Mouse (Mus musculus): Measurements from ENCODE around the gene Tbca.

The Tbca gene

GRCm38 (mm10) chr13:94827847-94828246 is 39.1 kb downstream of the Tbca start:
- CTCF ChIA-PET, result interaction anchor here in 1 of 4 experiments (0.6 kb wide), 1 partner anchor 461 kb away, joined by 3 read pairs; no protein-coding TSS in a partner anchor

GRCm38 (mm10) chr13:94838047-94838720 is 49.5 kb downstream of the Tbca start:
- CTCF ChIA-PET, result interaction anchor here in 2 of 4 experiments (0.9 to 1.2 kb wide), 2 partner anchors 13 to 278 kb away, joined by 3 to 4 read pairs; no protein-coding TSS in a partner anchor
- POLR2A ChIA-PET, result interaction anchor here in 2 of 4 experiments (0.6 to 2.3 kb wide), 9 partner anchors 8 to 279 kb away, joined by 3 to 11 read pairs (median 4); no protein-coding TSS in a partner anchor

More at GRCm38 (mm10) chr13:94827847-94828246, 39.1 kb downstream of the Tbca start:
- POLR2A ChIA-PET, result interaction anchor here in 1 of 4 experiments (0.6 to 2.2 kb wide), 4 partner anchors 10 to 339 kb away, joined by 3 to 8 read pairs (median 4); no protein-coding TSS in a partner anchor

- POLR2A ChIA-PET, result interaction anchor here in 2 of 4 experiments (0.7 to 2.3 kb wide), 8 partner anchors 8 to 43 kb away, joined by 3 to 11 read pairs (median 4); no protein-coding TSS in a partner anchor
- CTCF ChIA-PET, result interaction anchor here in 1 of 4 experiments (0.9 kb wide), 1 partner anchor 279 kb away, joined by 3 read pairs; no protein-coding TSS in a partner anchor
Observed at GRCm38 (mm10) chr13:94838756-94839337, 50.1 kb downstream of the Tbca start.

- ChIA-PET POLR2A (interaction anchor here in 3 of 4 experiments (0.6 to 4.0 kb wide), 8 partner anchors 12 to 27 kb away, joined by 3 to 15 read pairs (median 3); no protein-coding TSS in a partner anchor), CTCF (interaction anchor here in 2 of 4 experiments (1.0 to 1.5 kb wide), 2 partner anchors 15 to 27 kb away, joined by 3 to 4 read pairs; no protein-coding TSS in a partner anchor)
Observed at GRCm38 (mm10) chr13:94843236-94843635, 54.5 kb downstream of the Tbca start.

GRCm38 (mm10) chr13:94847870-94848269 is 59.2 kb downstream of the Tbca start:
- ChIA-PET POLR2A (interaction anchor here in 3 of 4 experiments (0.5 to 3.7 kb wide), 15 partner anchors 10 to 404 kb away, joined by 3 to 35 read pairs (median 4); partner anchors contain the start of gene Otp (in 1 of the 3)), CTCF (interaction anchor here in 3 of 4 experiments (1.2 to 1.5 kb wide), 4 partner anchors 20 to 108 kb away, joined by 3 to 7 read pairs (median 4); no protein-coding TSS in a partner anchor)

GRCm38 (mm10) chr13:94849351-94849750 is 60.6 kb downstream of the Tbca start:
- ChIA-PET CTCF (interaction anchor here in 1 of 4 experiments (1.4 kb wide), 1 partner anchor 19 kb away, joined by 3 read pairs; no protein-coding TSS in a partner anchor), POLR2A (interaction anchor here in 2 of 4 experiments (0.6 to 3.7 kb wide), 7 partner anchors 9 to 477 kb away, joined by 3 to 35 read pairs (median 4); no protein-coding TSS in a partner anchor)

GRCm38 (mm10) chr13:94858016-94858575 is 69.4 kb downstream of the Tbca start:
- CTCF ChIA-PET, result interaction anchor here in 3 of 4 experiments (0.7 to 2.3 kb wide), 6 partner anchors 9 to 81 kb away, joined by 3 to 7 read pairs (median 4); no protein-coding TSS in a partner anchor

GRCm38 (mm10) chr13:94859256-94859655 is 70.5 kb downstream of the Tbca start:
- CTCF ChIA-PET, result interaction anchor here in 1 of 4 experiments (2.3 kb wide), 1 partner anchor 9 kb away, joined by 7 read pairs; no protein-coding TSS in a partner anchor
- POLR2A ChIA-PET, result interaction anchor here in 3 of 4 experiments (0.9 to 5.1 kb wide), 7 partner anchors 9 to 16 kb away, joined by 3 to 35 read pairs (median 5); no protein-coding TSS in a partner anchor

More at GRCm38 (mm10) chr13:94858016-94858575, 69.4 kb downstream of the Tbca start:
- POLR2A ChIA-PET, result interaction anchor here (0.5 to 5.1 kb wide), 16 partner anchors 9 to 1928 kb away, joined by 3 to 35 read pairs (median 5); no protein-coding TSS in a partner anchor

- CTCF ChIA-PET, result no interaction called here
- POLR2A ChIA-PET, result interaction anchor here in 1 of 4 experiments (0.5 to 1.2 kb wide), 2 partner anchors 13 to 19 kb away, joined by 3 to 4 read pairs; partner anchors contain the start of gene Otp
Observed at GRCm38 (mm10) chr13:94862491-94863230, 74.0 kb downstream of the Tbca start.

GRCm38 (mm10) chr13:94866906-94867305 is 78.2 kb downstream of the Tbca start:
- CTCF ChIA-PET, result interaction anchor here in 1 of 4 experiments (1.0 kb wide), 1 partner anchor 109 kb away, joined by 3 read pairs; the partner anchor contains the start of gene Wdr41
- POLR2A ChIA-PET, result interaction anchor here in 3 of 4 experiments (0.6 to 3.1 kb wide), 8 partner anchors 9 to 391 kb away, joined by 3 to 18 read pairs (median 4); no protein-coding TSS in a partner anchor

- POLR2A ChIA-PET, result interaction anchor here in 3 of 4 experiments (0.8 to 3.1 kb wide), 12 partner anchors 9 to 78 kb away, joined by 3 to 18 read pairs (median 4); no protein-coding TSS in a partner anchor
- CTCF ChIA-PET, result interaction anchor here (0.8 to 1.6 kb wide), 14 partner anchors 9 to 307 kb away, joined by 3 to 7 read pairs (median 4); partner anchors contain the start of gene Wdr41 (in 1 of the 4)
Observed at GRCm38 (mm10) chr13:94867772-94868171, 79.1 kb downstream of the Tbca start.

- ChIA-PET POLR2A (interaction anchor here in 3 of 4 experiments (0.8 to 3.1 kb wide), 13 partner anchors 9 to 79 kb away, joined by 3 to 18 read pairs (median 4); no protein-coding TSS in a partner anchor), CTCF (interaction anchor here (0.5 to 1.6 kb wide), 22 partner anchors 9 to 1511 kb away, joined by 3 to 7 read pairs (median 3); partner anchors contain the start of gene Wdr41 (in 1 of the 4))
Observed at GRCm38 (mm10) chr13:94868478-94868950, 79.8 kb downstream of the Tbca start.

GRCm38 (mm10) chr13:94869541-94869940 is 80.8 kb downstream of the Tbca start:
- ChIA-PET CTCF (interaction anchor here in 2 of 4 experiments (0.7 to 0.9 kb wide), 2 partner anchors 11 to 27 kb away, joined by 3 read pairs; no protein-coding TSS in a partner anchor), POLR2A (interaction anchor here in 2 of 4 experiments (1.3 to 3.1 kb wide), 4 partner anchors 12 to 26 kb away, joined by 3 to 18 read pairs (median 4); no protein-coding TSS in a partner anchor)

GRCm38 (mm10) chr13:94870071-94870460 is 81.4 kb downstream of the Tbca start:
- ChIA-PET CTCF (interaction anchor here in 2 of 4 experiments (0.7 to 0.9 kb wide), 3 partner anchors 11 to 156 kb away, joined by 3 read pairs; no protein-coding TSS in a partner anchor), POLR2A (interaction anchor here in 1 of 4 experiments (1.3 to 1.5 kb wide), 4 partner anchors 11 to 26 kb away, joined by 3 to 4 read pairs (median 4); no protein-coding TSS in a partner anchor)

- CTCF ChIA-PET, result interaction anchor here in 2 of 4 experiments (0.6 to 0.9 kb wide), 4 partner anchors 11 to 156 kb away, joined by 3 read pairs; no protein-coding TSS in a partner anchor
- POLR2A ChIA-PET, result interaction anchor here in 3 of 4 experiments (1.3 to 1.5 kb wide), 6 partner anchors 11 to 27 kb away, joined by 3 to 5 read pairs (median 4); no protein-coding TSS in a partner anchor
Observed at GRCm38 (mm10) chr13:94870461-94871186, 81.9 kb downstream of the Tbca start.
